Mouse (Mus musculus): Measurements from ENCODE around the gene Duoxa1.

Gene Duoxa1

GRCm38 (mm10) chr2:122311561-122311960, 2.0 kb downstream of the Duoxa1 start:
- H3K27me3 ChIP-seq (ENCODE audit: control insufficient read depth, insufficient read depth, low read length, poor library complexity, severe bottlenecking), result no peaks in the 10 kb centered on the region; the same call in 1 of the 2 replicates
- no peak for DNase-seq (ENCODE audit: low read depth, low spot score)

GRCm38 (mm10) chr2:122309647-122310046, 3.9 kb downstream of the Duoxa1 start:
- no peaks in the 10 kb centered on the region; the same call in 1 of the 2 replicates for H3K27me3 ChIP-seq (ENCODE audit: control insufficient read depth, insufficient read depth, low read length, poor library complexity, severe bottlenecking)
- H3K36me3 ChIP-seq (ENCODE audit: control insufficient read depth, insufficient read depth, low read length, poor library complexity, severe bottlenecking), result no peaks in the 10 kb centered on the region
- DNase-seq (ENCODE audit: low read depth, low spot score), result no peak

More at GRCm38 (mm10) chr2:122311561-122311960, 2.0 kb downstream of the Duoxa1 start:
- no peaks in the 10 kb centered on the region for H3K36me3 ChIP-seq (ENCODE audit: control insufficient read depth, insufficient read depth, low read length, poor library complexity, severe bottlenecking)

- DNase-seq (ENCODE audit: low read depth, low spot score), result no peak
- no peaks in the 10 kb centered on the region for H3K36me3 ChIP-seq (ENCODE audit: control insufficient read depth, insufficient read depth, low read length, poor library complexity, severe bottlenecking)
- no peaks in the 10 kb centered on the region; the same call in 1 of the 2 replicates for H3K27me3 ChIP-seq (ENCODE audit: control insufficient read depth, insufficient read depth, low read length, poor library complexity, severe bottlenecking)
Measured at GRCm38 (mm10) chr2:122306184-122306583, 7.3 kb downstream of the Duoxa1 start.

DNA sequence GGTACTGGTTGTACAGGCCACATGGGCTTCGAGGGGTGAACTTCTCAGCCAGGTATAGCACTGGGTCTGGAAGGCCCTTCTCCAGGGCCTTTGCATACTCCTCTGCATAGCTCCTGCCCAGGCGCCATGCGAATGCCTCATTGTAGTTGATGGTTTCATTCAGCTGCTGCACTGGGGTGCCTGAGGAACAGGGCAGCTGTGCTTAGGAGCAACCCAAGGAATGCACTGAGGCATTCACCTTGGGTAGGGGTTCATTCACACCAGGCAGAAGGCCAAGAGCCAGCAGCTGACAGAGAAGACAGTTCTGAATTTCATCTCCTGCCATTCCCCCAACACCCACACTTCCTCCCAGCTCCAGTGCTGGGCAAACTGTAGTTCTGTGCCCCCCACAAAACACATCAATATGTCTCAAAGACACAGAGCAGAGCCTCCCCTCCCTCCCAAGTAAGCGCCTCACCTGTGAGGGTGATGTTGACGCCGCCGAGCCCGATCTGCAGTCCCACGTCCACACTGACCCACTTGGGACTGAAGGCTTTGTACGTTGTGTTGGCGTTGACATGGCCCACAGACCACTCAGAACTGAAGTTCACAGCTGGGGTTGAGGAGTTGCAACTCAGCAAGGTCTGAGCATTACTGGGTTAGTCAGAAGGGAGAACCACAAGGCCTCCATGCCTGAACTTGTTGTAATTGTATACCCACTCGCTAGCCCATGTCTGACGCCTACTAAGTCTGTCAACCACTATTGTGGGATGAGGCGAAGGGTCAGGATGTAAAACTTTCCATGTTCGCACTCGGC, 8.2 kb downstream of the Duoxa1 start:
- Histone ChIP-seq H3K27me3 (ENCODE audit: control insufficient read depth, insufficient read depth, low read length, poor library complexity, severe bottlenecking) (no peaks in the 10 kb centered on the region; the same call in 1 of the 2 replicates), H3K36me3 (ENCODE audit: control insufficient read depth, insufficient read depth, low read length, poor library complexity, severe bottlenecking) (no peaks in the 10 kb centered on the region)
- DNase-seq (ENCODE audit: low read depth, low spot score), result no peak

- H3K27me3 ChIP-seq (ENCODE audit: control insufficient read depth, insufficient read depth, low read length, poor library complexity, severe bottlenecking), result peaks cover 1% of the 10 kb centered on the region; the same call in 1 of the 2 replicates
- no peak for DNase-seq (ENCODE audit: low read depth, low spot score)
- H3K36me3 ChIP-seq (ENCODE audit: control insufficient read depth, insufficient read depth, low read length, poor library complexity, severe bottlenecking), result no peaks in the 10 kb centered on the region
Measured at GRCm38 (mm10) chr2:122304544-122304943, 9.0 kb downstream of the Duoxa1 start.

DNA sequence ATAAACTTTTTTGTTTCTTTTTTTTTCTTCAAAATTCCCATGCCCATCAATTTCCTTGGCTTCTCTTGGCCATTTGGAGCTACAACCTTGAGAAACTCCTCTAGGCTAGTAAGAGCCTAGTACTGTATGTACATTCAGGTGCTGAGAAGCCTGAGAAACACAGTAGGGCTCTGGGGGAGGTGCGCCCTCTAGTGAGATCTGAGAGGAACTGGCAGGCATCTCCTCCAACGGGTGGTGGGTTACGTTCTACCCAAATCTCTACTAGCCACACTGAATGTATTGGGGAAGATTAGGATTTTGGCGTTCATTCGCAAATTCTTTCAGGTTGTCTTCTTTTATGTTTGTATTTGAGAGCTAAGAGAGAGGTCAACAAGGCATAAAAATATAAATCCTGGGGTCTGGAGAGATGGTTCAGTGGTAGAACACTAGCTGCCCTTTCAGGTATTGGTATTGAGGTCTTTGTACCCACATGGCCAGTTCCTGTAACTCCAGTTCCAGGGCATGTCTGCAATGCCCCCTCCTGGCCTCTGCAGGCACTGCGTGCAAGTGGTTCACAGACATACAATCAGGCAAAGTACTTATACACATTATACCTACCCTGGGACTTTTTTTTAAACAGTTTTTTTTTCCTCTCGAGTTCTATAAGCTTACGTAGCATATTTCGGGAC, 10.8 kb downstream of the Duoxa1 start:
- peaks cover 2% of the 10 kb centered on the region; the same call in 1 of the 2 replicates for H3K27me3 ChIP-seq (ENCODE audit: control insufficient read depth, insufficient read depth, low read length, poor library complexity, severe bottlenecking)
- no peaks in the 10 kb centered on the region for H3K36me3 ChIP-seq (ENCODE audit: control insufficient read depth, insufficient read depth, low read length, poor library complexity, severe bottlenecking)
- DNase-seq (ENCODE audit: low read depth, low spot score), result peak; percentile 83

- Histone ChIP-seq H3K27me3 (ENCODE audit: control insufficient read depth, insufficient read depth, low read length, poor library complexity, severe bottlenecking) (peaks cover 2% of the 10 kb centered on the region; the same call in 1 of the 2 replicates), H3K36me3 (ENCODE audit: control insufficient read depth, insufficient read depth, low read length, poor library complexity, severe bottlenecking) (no peaks in the 10 kb centered on the region)
Measured at GRCm38 (mm10) chr2:122301921-122302573, 11.5 kb downstream of the Duoxa1 start.

DNA sequence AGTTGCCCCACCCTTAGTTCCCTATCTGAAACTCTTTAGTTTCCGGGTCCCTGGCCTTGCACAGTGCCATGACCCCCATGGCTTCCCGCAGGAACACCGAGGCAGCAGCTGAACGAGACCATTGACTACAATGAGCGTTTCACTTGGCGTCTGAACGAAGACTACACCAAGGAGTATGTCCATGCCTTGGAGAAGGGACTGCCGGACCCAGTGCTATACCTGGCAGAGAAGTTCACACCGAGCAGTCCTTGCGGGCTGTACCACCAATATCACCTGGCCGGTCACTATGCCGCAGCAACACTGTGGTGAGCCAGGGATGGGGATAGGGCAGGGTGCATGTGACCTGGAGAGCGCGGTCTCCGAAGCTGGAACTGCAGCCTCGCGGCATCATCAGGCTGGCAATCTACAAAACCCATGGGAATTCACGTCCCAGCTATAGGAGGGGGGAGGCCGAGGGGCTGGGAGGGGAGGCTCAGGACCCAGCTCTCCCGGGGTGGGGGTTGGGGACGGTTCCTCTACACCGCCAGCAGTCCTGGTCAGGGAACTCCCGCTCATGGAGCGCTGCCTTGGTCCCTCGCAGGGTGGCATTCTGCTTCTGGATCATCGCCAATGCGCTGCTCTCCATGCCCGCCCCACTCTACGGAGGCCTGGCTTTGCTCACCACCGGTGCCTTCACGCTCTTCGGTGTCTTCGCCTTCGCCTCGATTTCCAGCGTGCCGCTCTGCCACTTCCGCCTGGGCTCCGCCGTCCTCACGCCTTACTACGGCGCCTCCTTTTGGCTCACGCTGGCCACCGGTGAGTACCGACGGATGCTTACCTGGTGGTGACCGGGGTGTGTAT, 12.2 kb downstream of the Duoxa1 start:
- DNase-seq (ENCODE audit: low read depth, low spot score), result peak; percentile 48
- Histone ChIP-seq H3K27me3 (ENCODE audit: control insufficient read depth, insufficient read depth, low read length, poor library complexity, severe bottlenecking) (peaks cover 2% of the 10 kb centered on the region; the same call in 1 of the 2 replicates), H3K36me3 (ENCODE audit: control insufficient read depth, insufficient read depth, low read length, poor library complexity, severe bottlenecking) (no peaks in the 10 kb centered on the region)

More at GRCm38 (mm10) chr2:122301921-122302573, 11.5 kb downstream of the Duoxa1 start:
- DNase-seq (ENCODE audit: low read depth, low spot score), result peak; percentile 5

- peak; percentile 8 for DNase-seq (ENCODE audit: low read depth, low spot score)
- peaks cover 2% of the 10 kb centered on the region; the same call in 1 of the 2 replicates for H3K27me3 ChIP-seq (ENCODE audit: control insufficient read depth, insufficient read depth, low read length, poor library complexity, severe bottlenecking)
- H3K36me3 ChIP-seq (ENCODE audit: control insufficient read depth, insufficient read depth, low read length, poor library complexity, severe bottlenecking), result no peaks in the 10 kb centered on the region
Measured at GRCm38 (mm10) chr2:122300656-122301020, 12.9 kb downstream of the Duoxa1 start.

GRCm38 (mm10) chr2:122299911-122300655, 13.4 kb downstream of the Duoxa1 start:
- Histone ChIP-seq H3K36me3 (ENCODE audit: control insufficient read depth, insufficient read depth, low read length, poor library complexity, severe bottlenecking) (no peaks in the 10 kb centered on the region), H3K27me3 (ENCODE audit: control insufficient read depth, insufficient read depth, low read length, poor library complexity, severe bottlenecking) (peaks cover 2% of the 10 kb centered on the region; the same call in 1 of the 2 replicates)
- DNase-seq (ENCODE audit: low read depth, low spot score), result peak; percentile 13

DNA sequence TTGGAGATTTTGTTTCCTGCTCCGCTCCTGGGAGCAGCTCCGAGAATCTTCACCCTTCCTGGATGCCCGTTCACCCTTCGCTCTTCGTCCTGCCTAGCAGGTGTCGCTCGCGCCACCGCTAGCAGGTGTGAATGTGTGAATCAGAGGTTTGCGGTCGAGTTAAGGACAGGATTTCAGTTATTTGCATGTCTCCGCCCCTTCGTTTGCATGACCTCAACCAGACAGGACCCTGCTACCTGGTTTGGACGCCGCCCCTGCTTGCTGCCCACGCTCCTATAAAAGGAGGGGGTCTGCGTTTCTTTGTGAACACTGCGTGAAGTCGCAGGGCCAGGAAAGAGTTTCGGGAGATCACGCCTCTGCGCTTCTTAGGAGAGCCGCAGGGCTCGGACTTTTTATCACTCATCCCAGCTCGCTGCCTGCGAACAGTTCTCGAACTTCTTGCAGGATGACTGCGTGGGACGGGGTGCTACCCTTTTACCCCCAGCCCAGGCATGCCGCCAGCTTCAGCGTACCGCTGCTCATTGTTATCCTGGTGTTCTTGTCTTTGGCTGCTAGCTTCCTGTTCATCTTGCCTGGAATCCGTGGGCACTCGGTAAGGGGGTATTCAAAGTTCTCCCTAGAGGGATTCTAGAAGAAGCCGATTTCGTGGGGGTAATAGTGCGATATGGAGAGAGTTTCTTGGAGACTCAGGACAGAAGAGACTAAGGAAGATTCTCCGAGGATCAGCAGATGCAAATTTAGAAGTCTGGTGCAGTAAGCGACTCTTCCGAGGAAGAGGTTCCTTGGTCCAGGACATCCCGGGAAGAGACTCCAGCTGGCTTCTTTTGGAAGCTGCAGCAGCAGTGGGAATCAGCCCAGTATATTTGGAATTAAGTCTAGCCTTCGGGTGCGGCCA, 14.7 kb downstream of the Duoxa1 start, which contains the start of gene Duoxa2:
Gene Duoxa2, plus strand, starts transcription at position 305 of the 895 bp plus-strand sequence.
- Histone ChIP-seq H3K36me3 (ENCODE audit: control insufficient read depth, insufficient read depth, low read length, poor library complexity, severe bottlenecking) (no peaks in the 10 kb centered on the region), H3K27me3 (ENCODE audit: control insufficient read depth, insufficient read depth, low read length, poor library complexity, severe bottlenecking) (peaks cover 2% of the 10 kb centered on the region; the same call in 1 of the 2 replicates)
- DNase-seq (ENCODE audit: low read depth, low spot score), result peak; percentile 64

DNA sequence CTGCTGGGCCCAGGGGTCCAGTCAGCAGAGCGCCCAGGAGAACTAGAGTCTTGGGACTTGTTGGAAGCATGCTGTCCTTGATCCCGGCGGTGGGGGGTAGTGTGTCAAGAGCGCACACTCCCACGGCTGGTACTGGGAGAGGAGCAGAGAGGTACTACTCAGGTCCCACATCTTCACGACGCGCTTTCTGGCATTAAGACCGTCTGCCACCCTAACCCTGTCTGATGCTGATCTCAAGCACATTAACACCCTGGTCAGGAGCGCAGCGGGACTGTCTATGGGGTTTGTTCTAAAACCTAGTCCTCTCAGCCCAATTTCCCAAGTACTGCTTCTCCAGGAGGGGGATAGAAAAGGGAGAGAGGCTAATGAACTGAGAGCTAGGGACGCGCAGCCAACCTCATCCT, 15.4 kb downstream of the Duoxa1 start, which contains the start of gene Duox2:
Gene Duox2, minus strand, starts transcription at position 354 of the 404 bp plus-strand sequence.
- H3K27me3 ChIP-seq (ENCODE audit: control insufficient read depth, insufficient read depth, low read length, poor library complexity, severe bottlenecking), result peaks cover 2% of the 10 kb centered on the region; the same call in 1 of the 2 replicates
- DNase-seq (ENCODE audit: low read depth, low spot score), result peak; percentile 4
- H3K36me3 ChIP-seq (ENCODE audit: control insufficient read depth, insufficient read depth, low read length, poor library complexity, severe bottlenecking), result no peaks in the 10 kb centered on the region

All from splenic B cell, adult 2 months (primary cell).